Mouse (Mus musculus) embryo, embryonic 11.5 days (tissue): ENCODE measurements around the gene Cul9.
"Not testable (repeated sequence)": the region's sequence is repeated elsewhere in the genome, so short reads cannot be mapped to it uniquely, and the experiment has no call there.

Experiments
- DNase-seq: peaks from one replicate; pipeline ENCODE4 v3.0.0-alpha.2; 2012; ENCODE audit warnings: low read depth, low spot score

The Cul9 gene

DNA sequence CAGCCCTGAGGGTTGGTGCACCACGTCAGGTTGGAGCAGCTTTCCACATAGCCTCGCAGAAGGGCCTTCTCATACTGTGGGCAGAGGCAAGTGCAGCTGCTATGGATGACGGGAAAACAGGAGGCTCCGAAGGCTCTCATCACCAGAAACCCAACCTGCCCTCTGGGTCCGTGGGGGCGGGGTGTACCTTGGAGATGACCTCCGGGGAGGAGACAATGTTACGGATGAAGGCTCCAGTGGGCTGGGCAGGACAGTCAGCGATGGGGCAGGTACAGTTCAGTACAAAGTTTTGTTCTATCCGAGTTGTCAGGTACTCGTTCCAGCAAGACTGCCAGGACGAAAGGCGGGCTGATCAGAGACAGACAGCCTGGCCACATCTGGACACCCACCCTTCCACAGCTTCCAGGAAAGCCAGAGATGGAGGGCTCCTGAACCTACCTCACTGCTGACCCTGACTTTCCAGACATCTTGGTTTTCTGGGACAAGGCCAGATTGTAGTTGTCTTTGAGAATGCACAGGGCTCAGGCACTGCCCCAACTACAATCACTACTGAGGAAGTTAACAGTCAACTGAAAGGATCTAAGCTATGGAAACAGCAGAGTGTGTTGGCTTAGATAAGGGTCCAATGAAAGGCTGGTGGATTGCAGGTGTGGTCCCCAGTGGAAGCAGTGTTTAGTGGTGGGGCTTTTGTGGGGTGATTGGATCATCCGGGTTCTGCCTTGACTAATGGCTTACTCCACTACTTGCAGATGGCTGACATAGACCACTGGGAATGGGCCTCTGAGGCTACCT lies 42.1 kb downstream of the Cul9 start:
- DNase-seq, result no peak

DNA sequence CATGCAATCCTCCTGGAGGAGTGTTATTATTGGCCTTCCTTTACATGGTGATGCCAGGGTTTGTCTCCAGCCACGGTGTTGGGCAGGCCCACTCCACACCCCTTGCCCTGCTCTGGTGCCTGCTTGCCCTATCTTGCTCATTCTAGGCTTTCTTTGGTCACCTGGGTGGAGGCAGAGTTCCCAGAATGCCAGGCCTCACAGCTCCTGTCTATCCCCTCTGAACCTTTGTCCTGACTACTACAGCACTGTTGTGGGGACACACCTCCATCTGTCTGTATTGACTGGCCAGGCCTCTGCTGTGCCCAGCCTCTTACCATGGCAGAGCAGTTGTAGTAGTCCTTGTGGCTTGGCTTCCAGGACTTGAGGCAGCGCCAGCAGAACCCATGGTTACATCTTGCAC lies 43.4 kb downstream of the Cul9 start:
- no peak for DNase-seq

- no peak for DNase-seq
Observed at GRCm38 (mm10) chr17:46497956-46498355, 48.2 kb downstream of the Cul9 start.

GRCm38 (mm10) chr17:46496623-46497434 lies 49.4 kb downstream of the Cul9 start, which contains the start of gene Dnph1:
Gene Dnph1, plus strand, starts transcription at chr17:46496711.
- peak; percentile 75 for DNase-seq

DNA sequence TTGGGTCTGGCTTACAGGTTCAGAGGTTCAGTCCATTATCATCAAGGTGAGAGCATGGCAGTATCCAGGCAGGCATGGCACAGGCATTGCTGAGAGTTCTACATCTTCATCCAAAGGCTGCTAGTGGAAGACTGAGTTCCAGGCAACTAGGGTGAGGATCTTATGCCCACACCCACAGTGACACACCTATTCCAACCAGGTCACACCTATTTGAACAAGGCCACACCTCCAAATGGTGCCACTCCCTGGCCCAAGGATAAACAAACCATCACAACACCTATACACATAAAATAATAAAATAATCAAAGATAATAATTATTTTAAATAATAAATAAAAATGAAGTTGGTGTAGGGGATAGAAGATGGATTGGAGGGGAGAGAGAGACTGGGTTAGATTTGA lies 50.1 kb downstream of the Cul9 start:
- DNase-seq, result not testable (repeated sequence)

GRCm38 (mm10) chr17:46495486-46495885 lies 50.7 kb downstream of the Cul9 start:
- DNase-seq, result no peak

DNA sequence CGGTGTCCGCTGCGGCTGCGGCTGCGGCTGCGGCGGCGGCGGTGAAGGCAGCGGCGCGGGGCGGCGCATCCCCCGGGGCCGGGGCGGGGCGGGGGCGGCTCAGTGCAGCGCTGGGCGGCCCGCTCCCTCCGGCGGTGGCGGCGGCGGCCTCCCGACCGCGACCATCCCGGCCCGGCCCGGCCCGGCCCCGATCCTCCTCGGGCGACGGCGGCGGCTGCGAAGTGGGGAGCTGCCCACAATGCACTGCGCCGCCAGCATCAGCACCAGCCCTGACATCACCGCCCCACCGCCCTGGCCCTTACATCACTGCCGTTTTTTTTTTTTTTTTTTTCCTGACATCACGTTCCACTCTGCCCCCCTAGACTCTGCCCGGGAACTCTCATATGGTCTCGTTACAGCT lies 58.8 kb downstream of the Cul9 start, which contains the start of gene Ttbk1:
TSS of gene Ttbk1 (minus strand) at position 245 of the 400 bp plus-strand sequence.
- no peak for DNase-seq

- DNase-seq, result no peak
Observed at GRCm38 (mm10) chr17:46486995-46487394, 59.2 kb downstream of the Cul9 start.

- no peak for DNase-seq
Observed at GRCm38 (mm10) chr17:46484461-46484875, 61.7 kb downstream of the Cul9 start.

DNA sequence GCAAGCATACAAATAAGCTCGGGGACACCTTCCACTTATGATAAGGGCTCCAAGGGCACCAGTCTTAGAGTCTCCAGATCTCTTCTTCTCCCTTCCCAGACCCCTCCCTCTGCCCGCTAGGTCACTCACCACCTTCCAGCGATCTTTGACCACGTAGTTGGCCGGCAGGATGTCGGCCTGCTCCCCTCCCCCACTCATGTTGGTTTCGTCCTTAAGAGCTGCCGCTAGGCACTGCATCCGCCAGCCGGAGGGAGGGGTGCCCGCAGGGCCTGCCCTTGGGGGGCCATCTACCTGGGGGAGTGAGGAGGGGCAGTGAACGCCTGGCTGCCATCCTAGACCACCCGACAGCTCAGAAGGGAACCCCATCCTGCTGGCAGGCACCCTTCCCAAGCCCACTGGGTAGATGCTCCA lies 62.2 kb downstream of the Cul9 start:
- DNase-seq, result no peak

DNA sequence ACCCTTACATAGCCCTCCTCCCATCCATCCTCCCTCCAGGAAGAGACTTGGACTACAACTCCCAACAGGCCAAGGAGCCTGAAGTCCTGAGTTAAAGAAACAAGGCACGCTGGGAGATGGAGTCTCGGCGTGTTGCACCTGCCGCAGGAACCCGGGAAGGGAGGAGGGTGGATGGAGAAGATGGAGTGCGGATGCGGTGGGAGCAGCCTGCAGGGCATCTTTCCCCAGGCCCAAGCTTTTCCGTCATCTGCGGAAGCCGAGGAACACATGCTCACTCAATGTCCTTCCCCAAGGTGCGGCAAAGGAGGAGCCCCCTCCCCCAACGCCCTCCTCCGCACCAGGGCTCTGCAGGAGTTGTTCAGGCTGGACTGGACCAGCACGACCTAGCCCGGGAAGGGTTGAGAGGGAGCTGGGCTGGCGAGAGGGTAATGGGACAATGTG lies 62.6 kb downstream of the Cul9 start:
- DNase-seq, result peak; percentile 23

GRCm38 (mm10) chr17:46477286-46477685 lies 68.9 kb downstream of the Cul9 start:
- DNase-seq, result no peak

GRCm38 (mm10) chr17:46476601-46477000 lies 69.6 kb downstream of the Cul9 start:
- DNase-seq, result no peak

DNA sequence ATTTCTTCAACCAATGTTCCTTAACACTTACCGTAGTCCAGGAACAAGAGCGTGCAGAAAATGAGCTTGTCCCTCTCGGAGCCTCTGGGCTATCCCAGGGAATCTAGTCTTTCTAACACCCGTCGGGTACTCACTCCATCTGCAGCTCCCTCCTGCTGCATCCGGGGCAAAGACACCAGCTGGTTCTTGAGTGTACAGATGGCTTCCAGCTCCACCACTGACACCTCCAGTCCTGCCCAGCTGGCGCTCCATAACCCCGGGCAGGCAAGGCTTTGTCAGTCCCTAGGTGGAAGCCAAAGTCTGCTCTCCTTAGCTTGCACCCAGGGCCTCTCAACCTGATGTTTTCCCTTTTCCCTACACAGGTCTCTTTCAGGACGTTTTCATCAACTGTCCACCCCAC lies 78.4 kb downstream of the Cul9 start:
- DNase-seq, result no peak

DNA sequence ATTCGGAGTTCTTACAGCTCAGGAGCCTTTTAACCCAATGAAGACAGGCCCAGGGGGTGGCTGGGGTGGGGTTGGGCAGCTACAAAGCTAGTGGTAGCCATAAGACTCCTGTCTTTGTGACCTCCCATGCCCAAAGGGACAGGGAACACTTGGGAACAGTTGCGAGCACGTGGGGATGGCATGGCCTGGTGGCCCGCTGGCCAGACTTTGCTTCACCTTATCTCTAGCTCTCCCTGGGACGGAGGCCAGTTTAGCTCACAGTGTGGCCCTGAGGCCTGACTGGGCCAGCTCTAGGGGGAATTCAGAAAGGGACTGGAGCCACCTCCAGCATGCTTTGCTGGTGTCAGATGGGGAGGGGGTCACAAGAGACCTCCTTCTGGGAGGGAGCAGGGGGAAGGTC lies 84.0 kb downstream of the Cul9 start:
- no peak for DNase-seq

DNA sequence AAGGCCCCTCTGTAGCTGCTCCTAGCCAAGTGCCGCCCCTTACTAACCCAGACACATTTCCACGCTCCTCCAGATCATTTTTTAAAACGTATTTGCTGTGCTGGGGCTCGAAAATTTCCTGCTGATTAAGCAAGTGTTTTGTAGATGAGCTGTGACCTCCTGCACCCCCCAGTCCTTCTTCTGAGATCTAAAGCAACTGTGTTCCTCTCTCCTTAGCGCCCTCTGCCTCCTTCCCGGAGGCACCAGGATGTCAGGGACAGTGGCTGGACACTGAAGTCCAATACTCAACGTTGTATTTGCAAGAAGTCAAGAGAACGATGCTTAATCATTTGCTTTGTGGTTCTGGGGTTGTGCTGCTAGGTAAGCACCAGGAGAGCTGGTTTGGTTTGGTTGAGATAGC lies 84.8 kb downstream of the Cul9 start:
- DNase-seq, result no peak

DNA sequence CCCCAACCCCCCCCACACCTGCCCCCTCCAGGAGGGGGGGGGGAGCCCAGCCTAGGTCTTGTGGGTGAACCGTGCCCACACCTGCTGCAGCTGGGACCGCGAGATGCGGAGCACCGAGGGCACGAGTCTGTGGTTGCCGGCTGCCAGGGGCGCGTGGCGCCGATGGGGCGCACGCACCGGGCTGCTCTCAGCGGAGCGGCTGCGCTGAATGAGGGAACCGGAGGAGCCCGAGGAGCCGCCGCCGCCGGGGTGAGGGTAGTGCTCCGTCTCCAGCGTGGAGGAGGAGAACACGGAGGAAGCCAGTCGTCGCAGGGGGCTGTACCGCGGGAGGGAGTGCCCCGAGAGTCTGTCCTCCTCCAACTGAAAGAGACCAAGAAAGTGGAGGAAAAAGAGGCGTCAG lies 85.5 kb downstream of the Cul9 start:
- no peak for DNase-seq

DNA sequence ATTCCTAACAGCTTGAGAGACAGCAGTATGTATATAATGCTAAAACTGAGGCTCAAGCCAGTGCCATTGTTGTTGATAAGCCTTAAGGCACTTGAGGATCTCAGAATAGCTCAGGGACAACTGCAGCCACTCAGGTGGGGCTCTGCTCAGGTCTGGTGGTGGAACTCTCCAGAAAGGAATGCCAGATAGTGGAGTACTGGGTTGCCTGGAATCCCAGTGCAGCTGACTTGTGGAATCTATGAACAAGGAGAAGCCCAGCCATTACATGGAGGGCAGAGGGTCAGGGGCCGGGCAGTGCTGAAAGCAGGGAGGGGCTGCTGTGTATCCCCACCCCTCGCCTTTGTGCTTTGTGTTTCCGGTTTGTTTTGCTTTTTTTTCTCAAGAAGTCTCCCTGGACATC lies 87.7 kb downstream of the Cul9 start:
- DNase-seq, result no peak

- DNase-seq, result no peak
Observed at GRCm38 (mm10) chr17:46457791-46458190, 88.4 kb downstream of the Cul9 start.

DNA sequence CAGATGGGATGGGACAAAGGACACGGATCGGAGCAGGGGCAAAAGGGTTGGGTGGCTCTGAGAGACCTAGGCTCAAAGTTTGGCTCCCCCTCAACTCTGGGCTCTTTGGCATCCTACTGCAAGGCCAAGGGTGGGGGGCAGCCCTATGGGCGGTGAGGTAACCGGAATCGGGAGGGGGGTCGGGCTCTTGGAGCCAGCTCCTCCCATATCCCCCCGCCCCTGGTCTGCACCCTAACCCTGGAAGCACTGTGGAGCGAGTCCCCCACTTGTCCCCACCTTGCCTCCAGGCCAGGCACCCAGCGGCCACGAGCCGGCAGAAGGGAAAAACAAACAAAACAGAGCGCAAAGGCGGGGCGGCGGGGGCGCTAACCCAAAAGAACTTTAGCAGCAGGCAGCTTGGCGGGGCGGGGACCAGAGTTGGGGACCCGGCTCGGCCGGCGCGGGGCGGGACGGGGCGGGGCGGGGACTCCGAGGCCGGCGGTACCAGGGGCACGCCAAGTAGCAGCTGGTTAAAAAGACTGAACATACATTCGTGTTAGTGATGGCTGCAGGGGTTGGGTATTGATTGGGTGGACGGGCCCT lies 91.0 kb downstream of the Cul9 start:
- DNase-seq, result no peak

DNA sequence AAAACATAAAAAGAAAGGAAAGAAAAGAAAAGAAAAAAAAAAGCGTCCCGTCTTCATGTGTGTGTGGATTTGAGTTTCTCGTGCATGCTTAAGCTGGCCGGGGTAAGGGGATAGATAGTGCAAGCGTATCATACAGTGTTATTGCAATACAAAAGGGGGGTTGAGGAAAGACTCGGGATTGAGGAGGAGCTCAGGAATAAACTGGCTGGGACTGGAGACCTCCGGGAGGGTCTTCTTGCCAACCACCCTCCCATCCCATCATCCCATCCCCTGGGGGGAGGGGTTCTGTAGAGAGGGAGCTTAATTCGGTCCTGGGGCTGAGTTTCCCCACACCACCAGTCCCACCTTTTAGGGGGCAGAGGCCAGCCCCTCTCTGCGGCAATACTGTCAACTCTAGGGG lies 91.6 kb downstream of the Cul9 start:
- DNase-seq, result no peak

DNA sequence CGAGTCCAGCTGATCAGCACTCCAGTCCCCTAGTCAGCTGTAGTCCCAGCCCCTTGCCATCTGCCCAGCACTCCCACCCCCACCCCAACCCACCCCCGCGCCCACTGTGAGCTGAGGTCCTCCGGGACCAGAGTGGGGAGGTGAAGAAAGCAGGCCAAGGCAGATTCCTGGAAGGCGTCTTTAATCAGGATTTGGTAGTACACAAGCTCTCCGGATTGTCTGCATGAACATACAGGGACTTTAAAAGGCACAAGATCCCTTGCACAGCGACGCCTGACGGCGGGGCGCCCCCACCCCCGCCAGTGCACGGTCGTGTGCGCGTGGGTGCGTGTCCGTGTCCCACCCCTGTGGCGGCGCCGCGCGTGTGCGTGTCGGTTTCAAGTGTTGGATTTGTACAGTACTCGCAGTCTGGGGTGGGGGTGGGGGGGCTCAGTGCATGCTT lies 92.2 kb downstream of the Cul9 start:
- no peak for DNase-seq
